Comparison of ENCODE assay signal across 17 mouse cellular contexts in genomic region chr7:132119817-132120216, GRCm38 (mm10). TPM values are rescaled to one million over a fixed set of nuclear protein-coding genes. Genes with fewer than 3 reads are reported as not detected.
"Had no signal": no experiment of that assay in that cellular context is flagged by ENCODE, and none has a peak within 500 bp of the region (broad histone marks: within the 10 kb centered on the region; RNA-seq: fewer than 3 reads in every experiment).

No protein-coding gene starts in this region.

- DNase-seq: retina, postnatal 1 day; right cerebral cortex, adult 18-20 months; right cerebral cortex, postnatal 14 days; right cerebral cortex, postnatal 25 days; right cerebral cortex, postnatal 4 days; spleen, adult 18-20 months; thymus, adult 18-20 months; thymus, adult 2 months; thymus, postnatal 14 days; thymus, postnatal 25 days; thymus, postnatal 36 days; thymus, postnatal 4 days had no signal

- H3K27ac ChIP-seq: neural tube, embryonic 13.5 days; neural tube, embryonic 15.5 days; stomach, embryonic 15.5 days; stomach, postnatal 0 days had no signal

- H3K4me3 ChIP-seq: neural tube, embryonic 13.5 days; neural tube, embryonic 15.5 days; stomach, embryonic 15.5 days had no signal

RNA-seq across cellular contexts. Expression of gene Cpxm2, which starts 34.7 kb away (rescaled TPM):
- total RNA-seq: neutrophil, adult 5-6 weeks had no signal
